Mouse (Mus musculus): Measurements from ENCODE around the gene Gm15262. TPM values are rescaled to one million over a fixed set of nuclear protein-coding genes. Genes with fewer than 3 reads are reported as not detected.

Gene Gm15262
- polyA plus RNA-seq (2017; shearing (Covaris generic)), result not detected

DNA sequence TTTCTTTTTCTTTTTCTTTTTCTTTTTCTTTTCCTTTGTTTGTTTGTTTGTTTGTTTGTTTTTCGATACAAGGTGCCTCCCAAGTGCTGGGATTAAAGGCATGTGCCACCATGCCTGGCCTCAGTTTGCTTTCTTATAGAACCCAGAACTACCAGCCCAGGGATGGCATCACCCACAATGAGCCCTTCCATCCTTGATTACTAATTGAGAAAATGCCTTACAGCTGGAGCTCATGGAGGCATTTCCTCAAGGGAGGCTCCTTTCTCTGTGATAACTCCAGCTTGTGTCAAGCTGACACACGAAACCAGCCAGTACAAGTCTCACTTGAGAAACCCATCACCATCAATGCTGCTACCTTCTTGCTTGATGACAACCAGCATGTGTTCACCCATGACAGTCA lies at the start of gene Gm15262:
Gene Gm15262 (plus strand): TSS at position 301 of the 400 bp plus-strand sequence.

Other genes starting within 250 kb of the Gm15262 start
- gene Scml2, start 170.3 kb upstream of the Gm15262 start, polyA plus RNA-seq (2017; shearing (Covaris generic)), result 0.30 TPM

Data from naive thymus-derived CD4-positive, alpha-beta T cell, adult 5 months (primary cell).